Mouse (Mus musculus) stomach, postnatal 0 days (tissue): Measurements from ENCODE around the gene Ddx31. TPM values are rescaled to one million over a fixed set of nuclear protein-coding genes. Genes with fewer than 3 reads are reported as not detected.

Source experiments
- ATAC-seq: fragments of 200-750 bp; cut with Nextera tagmentation; 2 replicates; pipeline ENCODE4 v1.8.0; 2017; ENCODE audit not compliant: low FRiP score, low TSS enrichment
- DNase-seq: peaks from one replicate; pipeline ENCODE4 v3.0.0-alpha.2; 2016; ENCODE audit warnings: low spot score
- H3K27ac ChIP-seq: fragments of 300-500 bp; sonication (generic); replicated peaks from 2 replicates; pipeline ENCODE4 v1.5.1; 2014; ENCODE audit warnings: mild to moderate bottlenecking, control low read depth
- H3K27me3 ChIP-seq: fragments of 300-500 bp; sonication (generic); 2 replicates; pipeline ENCODE4 v1.6.1; 2014; ENCODE audit warnings: low read length; ENCODE audit not compliant: control insufficient read depth, insufficient read depth
- H3K36me3 ChIP-seq: fragments of 300-500 bp; sonication (generic); 2 replicates; pipeline ENCODE4 v1.6.1; 2014; ENCODE audit warnings: low read length, mixed read lengths; ENCODE audit not compliant: control insufficient read depth, insufficient read depth
- H3K4me1 ChIP-seq: fragments of 300-500 bp; sonication (generic); replicated peaks from 2 replicates; pipeline ENCODE4 v1.6.1; 2014; ENCODE audit warnings: antibody characterized with exemption; ENCODE audit not compliant: control insufficient read depth, insufficient read depth
- H3K4me2 ChIP-seq: fragments of 300-500 bp; sonication (generic); replicated peaks from 2 replicates; pipeline ENCODE4 v1.6.1; 2014; ENCODE audit warnings: low read depth, mild to moderate bottlenecking, control low read depth, moderate library complexity
- H3K4me3 ChIP-seq: fragments of 300-500 bp; sonication (generic); 2 replicates; pipeline ENCODE4 v1.5.1; 2014; ENCODE audit warnings: low read depth, low read length, control low read depth
- H3K9ac ChIP-seq: fragments of 300-500 bp; sonication (generic); 2 replicates; pipeline ENCODE4 v1.6.1; 2014; ENCODE audit warnings: mild to moderate bottlenecking, low read length, control low read depth, mixed read lengths
- H3K9me3 ChIP-seq: fragments of 300-500 bp; sonication (generic); 2 replicates; pipeline ENCODE4 v1.6.1; 2016; ENCODE audit warnings: low read length; ENCODE audit not compliant: control insufficient read depth
- CTCF ChIP-seq: IDR thresholded peaks from 2 replicates; pipeline ENCODE4 v1.5.1; 2016; ENCODE audit warnings: antibody characterized with exemption, low read depth, mild to moderate bottlenecking, moderate library complexity
- EP300 ChIP-seq: optimal IDR thresholded peaks from 2 replicates; pipeline ENCODE3; 2016; ENCODE audit warnings: antibody characterized with exemption
- WGBS: fragments of 180-500 bp; shearing (Covaris S2); extraction: QIAGEN DNeasy Blood & Tissue Kit; methylation state at CpG from one replicate; pipeline ENCODE4 v1.1.7; 2014; 5-methylcytosine and 5-hydroxymethylcytosine counted together
- polyA plus RNA-seq: library from polyadenylated mRNA; unstranded; fragments of >200 nt; fragmentation: Nextera tagmentation; extraction: Ambion mirVana; gene quantifications from 2 replicates; pipeline ENCODE4 v1.2.1, GENCODE M21; 2015

Gene Ddx31
- polyA plus RNA-seq, result 5.1 and 5.8 TPM in 2 replicates

- Histone ChIP-seq H3K27me3 (no peaks in the 10 kb centered on the region), H3K9ac (peak within 1 kb of the TSS; percentile 88), H3K27ac (peak within 1 kb of the TSS; percentile 90), H3K9me3 (no peaks in the 10 kb centered on the region), H3K4me1 (peaks cover 2% of the 10 kb centered on the region; the same call in 1 of the 2 replicates), H3K4me3 (peak within 1 kb of the TSS; percentile 92), H3K36me3 (no peaks in the 10 kb centered on the region; the same call in 1 of the 2 replicates), H3K4me2 (peak within 1 kb of the TSS; percentile 94)
- ATAC-seq, result peak; percentile 95
- under 1% methylated on average over 54 of the region's 63 CpGs for WGBS
- DNase-seq, result peak; percentile 95
- TF ChIP-seq EP300 (peak; percentile 93), CTCF (peak; percentile 3; the same call in 1 of the 2 replicates)
Observed at GRCm38 (mm10) chr2:28840222-28840951, at the start of gene Ddx31, which contains the start of gene Gtf3c4. Gene Ddx31, plus strand, starts transcription at chr2:28840406. Gene Gtf3c4, minus strand, starts transcription at chr2:28840360.

GRCm38 (mm10) chr2:28792931-28793610, 47.1 kb upstream of the Ddx31 start:
- no peak for TF ChIP-seq CTCF
- no peak for TF ChIP-seq EP300
- Histone ChIP-seq H3K9ac (no peak overlapping the region), H3K27ac (0 out of 2 replicates have a peak overlapping the region, but pooled peaks have one; percentile 1), H3K9me3 (no peaks in the 10 kb centered on the region), H3K4me3 (no peak overlapping the region), H3K36me3 (no peaks in the 10 kb centered on the region), H3K27me3 (no peaks in the 10 kb centered on the region), H3K4me1 (no peaks in the 10 kb centered on the region), H3K4me2 (peak overlapping the region; percentile 34; the same call in 1 of the 2 replicates)
- 25% methylated on average over 5 of the region's 6 CpGs for WGBS
- peak; percentile 35 for DNase-seq
- peak; percentile 82; the same call in 1 of the 2 replicates for ATAC-seq

GRCm38 (mm10) chr2:28794623-28795022, 45.6 kb upstream of the Ddx31 start:
- H3K4me3 ChIP-seq, result no peak overlapping the region
- H3K9ac ChIP-seq, result no peak overlapping the region
- DNase-seq (no peak), ATAC-seq (no peak)
- 77% methylated on average over 5 of the region's 5 CpGs for WGBS
- no peaks in the 10 kb centered on the region for H3K9me3 ChIP-seq
- no peak overlapping the region for H3K27ac ChIP-seq
- H3K36me3 ChIP-seq, result no peaks in the 10 kb centered on the region
- no peaks in the 10 kb centered on the region for H3K27me3 ChIP-seq
- H3K4me1 ChIP-seq, result no peaks in the 10 kb centered on the region
- no peak overlapping the region for H3K4me2 ChIP-seq
- peak; percentile 43 for TF ChIP-seq CTCF
- TF ChIP-seq EP300, result no peak

- Histone ChIP-seq H3K36me3 (no peaks in the 10 kb centered on the region), H3K27ac (no peak overlapping the region), H3K9me3 (no peaks in the 10 kb centered on the region), H3K4me2 (no peak overlapping the region), H3K4me1 (no peaks in the 10 kb centered on the region), H3K4me3 (no peak overlapping the region), H3K9ac (no peak overlapping the region), H3K27me3 (no peaks in the 10 kb centered on the region)
- ATAC-seq, result peak; percentile 52
- TF ChIP-seq CTCF (no peak), EP300 (no peak)
- DNase-seq, result peak; percentile 21
- WGBS, result 49% methylated on average over 8 of the region's 8 CpGs
Observed at GRCm38 (mm10) chr2:28796298-28796697, 43.9 kb upstream of the Ddx31 start.

- H3K9ac ChIP-seq, result no peak overlapping the region
- H3K9me3 ChIP-seq, result no peaks in the 10 kb centered on the region
- DNase-seq (no peak), ATAC-seq (no peak)
- H3K27me3 ChIP-seq, result no peaks in the 10 kb centered on the region
- no peak overlapping the region for H3K27ac ChIP-seq
- no peaks in the 10 kb centered on the region for H3K36me3 ChIP-seq
- no peak overlapping the region for H3K4me2 ChIP-seq
- WGBS, result 62% methylated on average over 18 of the region's 18 CpGs
- no peak for TF ChIP-seq EP300
- no peak for TF ChIP-seq CTCF
- no peak overlapping the region for H3K4me3 ChIP-seq
- no peaks in the 10 kb centered on the region for H3K4me1 ChIP-seq
Observed at GRCm38 (mm10) chr2:28797490-28798106, 42.6 kb upstream of the Ddx31 start.

GRCm38 (mm10) chr2:28798390-28798789, 41.8 kb upstream of the Ddx31 start:
- DNase-seq (no peak), ATAC-seq (no peak)
- Histone ChIP-seq H3K27me3 (no peaks in the 10 kb centered on the region), H3K27ac (no peak overlapping the region), H3K9ac (no peak overlapping the region), H3K4me2 (no peak overlapping the region), H3K36me3 (no peaks in the 10 kb centered on the region), H3K4me3 (no peak overlapping the region), H3K9me3 (no peaks in the 10 kb centered on the region), H3K4me1 (no peaks in the 10 kb centered on the region)
- no peak for TF ChIP-seq EP300
- TF ChIP-seq CTCF, result no peak
- 17% methylated on average over 3 of the region's 3 CpGs for WGBS
